Mouse (Mus musculus): ENCODE data around the gene Gm42791.

DNA sequence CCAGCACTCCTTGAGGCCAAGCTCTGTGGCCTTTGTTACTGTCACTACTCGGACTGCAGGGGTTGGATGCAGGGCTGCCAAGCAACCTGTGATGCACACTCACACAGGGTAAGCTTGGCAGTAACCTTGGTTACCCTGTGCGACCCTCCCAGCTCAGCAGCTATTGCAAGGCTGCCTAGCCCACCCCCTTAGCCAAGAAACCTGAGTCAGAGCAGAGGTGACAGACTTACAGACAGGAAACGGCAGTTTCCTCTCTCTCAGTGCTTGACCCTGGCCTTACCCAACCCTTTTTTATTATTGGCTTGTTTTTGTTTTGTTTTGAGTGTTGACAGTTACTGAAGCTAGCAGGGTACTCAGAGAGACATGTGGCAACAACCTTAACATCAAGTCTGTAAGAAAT is 82.7 kb downstream of the Gm42791 start:
- no peak for TF ChIP-seq POLR2A (IDR thresholded peaks at IDR 0.05; ENCODE audit: control insufficient read depth, low read depth, low read length)
- TF ChIP-seq CTCF (IDR thresholded peaks at IDR 0.05; ENCODE audit: control insufficient read depth, insufficient read depth, insufficient replicate concordance, low read depth, low read length) = no peak

Data from testis, adult 2 months (tissue).